Mouse (Mus musculus) inflammation-experienced regulatory T-cells, adult 6 months (primary cell): ENCODE data around the gene Kif22. TPM values are rescaled to one million over a fixed set of nuclear protein-coding genes. Genes with fewer than 3 reads are reported as not detected.
A peak's percentile ranks its signal among the peaks of the same experiment; 100 is the strongest.

Experiments used
- ATAC-seq: one replicate; pipeline ENCODE4 v1.8.0; 2017
- polyA plus RNA-seq, 3 experiments: library from polyadenylated mRNA; unstranded; fragments of 100-300 nt; shearing (Covaris generic); gene quantifications; one replicate each; pipeline ENCODE4 v1.2.1; 2017

Gene Kif22
- polyA plus RNA-seq, 3 experiments from 2014 or later = 11.7 to 94.2 (median 13.8) TPM

GRCm38 (mm10) chr7:127030172-127030571 lies 12.1 kb downstream of the Kif22 start:
- ATAC-seq = no peak

GRCm38 (mm10) chr7:127027885-127028284 lies 14.4 kb downstream of the Kif22 start:
- ATAC-seq = no peak

- ATAC-seq = peak; percentile 67
Observed at GRCm38 (mm10) chr7:127026984-127027726, 15.1 kb downstream of the Kif22 start, which contains the start of gene Maz. Maz (minus strand) TSS chr7:127027037.

- no peak for ATAC-seq
Observed at GRCm38 (mm10) chr7:127026616-127026983, 15.7 kb downstream of the Kif22 start.

GRCm38 (mm10) chr7:127026161-127026600 lies 16.1 kb downstream of the Kif22 start:
- ATAC-seq = peak; percentile 15

GRCm38 (mm10) chr7:127025556-127026160 lies 16.6 kb downstream of the Kif22 start:
- no peak for ATAC-seq

- peak; percentile 31 for ATAC-seq
Observed at GRCm38 (mm10) chr7:127024755-127025555, 17.3 kb downstream of the Kif22 start.

- no peak for ATAC-seq
Observed at GRCm38 (mm10) chr7:127023896-127024690, 18.2 kb downstream of the Kif22 start.

GRCm38 (mm10) chr7:127023272-127023691 lies 19.0 kb downstream of the Kif22 start:
- no peak for ATAC-seq

- no peak for ATAC-seq
Observed at GRCm38 (mm10) chr7:127022528-127023271, 19.6 kb downstream of the Kif22 start.

GRCm38 (mm10) chr7:127021563-127022527 lies 20.4 kb downstream of the Kif22 start:
- no peak for ATAC-seq

GRCm38 (mm10) chr7:127020901-127021562 lies 21.2 kb downstream of the Kif22 start, which contains the start of the genes Gm42742 and Prrt2:
Gm42742 (minus strand) TSS chr7:127021097.
Prrt2 (minus strand) TSS chr7:127021211.
- ATAC-seq = peak; percentile 30

- no peak for ATAC-seq
Observed at GRCm38 (mm10) chr7:127020491-127020890, 21.8 kb downstream of the Kif22 start.

GRCm38 (mm10) chr7:127020031-127020430 lies 22.2 kb downstream of the Kif22 start:
- no peak for ATAC-seq

GRCm38 (mm10) chr7:127019306-127019960 lies 22.8 kb downstream of the Kif22 start:
- ATAC-seq = no peak

GRCm38 (mm10) chr7:127018416-127019305 lies 23.6 kb downstream of the Kif22 start:
- no peak for ATAC-seq

- no peak for ATAC-seq
Observed at GRCm38 (mm10) chr7:127017950-127018345, 24.3 kb downstream of the Kif22 start.
